Comparison of ENCODE assay signal across 19 mouse cellular contexts in genomic region chr5:116735622-116736021, GRCm38 (mm10).
A peak's percentile ranks its signal among the peaks of the same experiment; 100 is the strongest.
DNase-seq lines count a peak whose midpoint lies in the region; ATAC-seq and TF ChIP-seq lines count a peak whose summit lies in the region.
"Had no signal": no experiment of that assay in that cellular context is flagged by ENCODE, and none has a peak within 500 bp of the region (broad histone marks: within the 10 kb centered on the region; RNA-seq: fewer than 3 reads in every experiment).

No protein-coding gene starts in this region.

- no peak overlapping the region for H3K27ac ChIP-seq in liver, adult 2 months (replicated peaks; ENCODE audit: insufficient read depth, low read depth, low read length)
- no peak overlapping the region for H3K27ac ChIP-seq in liver, embryonic 12.5 days

- no peak overlapping the region for H3K4me2 ChIP-seq in liver, embryonic 12.5 days

- no peak overlapping the region for H3K9ac ChIP-seq in liver, adult 2 months (ENCODE audit: low read depth, low read length)
- H3K9ac ChIP-seq in liver, embryonic 12.5 days, result no peak overlapping the region

- H3K27me3 ChIP-seq in liver, adult 2 months (ENCODE audit: control insufficient read depth, insufficient read depth, low read length), result no peaks in the 10 kb centered on the region
- H3K27me3 ChIP-seq in liver, embryonic 12.5 days (replicated peaks), result no peaks in the 10 kb centered on the region
- H3K27me3 ChIP-seq: CH12.LX, Patski had no signal

- peak; percentile 31 for DNase-seq in heart, adult 11 months
- no peak for DNase-seq in heart, adult 8-10 months (ENCODE audit: low spot score)
- DNase-seq in liver, adult 2 months (ENCODE audit: extremely low read depth, low read depth, low spot score), result peak; percentile 50
- DNase-seq: adrenal gland, adult 2 months; adrenal gland, adult 8-10 months; adrenal gland, postnatal 10 days; adrenal gland, postnatal 14 days; adrenal gland, postnatal 25 days; adrenal gland, postnatal 36 days; B cell, adult 2 months; cerebellum, adult 11 months; cerebellum, adult 11-12 months; cerebellum, adult 18-20 months had no signal

- no peaks in the 10 kb centered on the region for H3K4me1 ChIP-seq in liver, adult 2 months (ENCODE audit: control insufficient read depth, insufficient read depth, low read length)
- no peaks in the 10 kb centered on the region for H3K4me1 ChIP-seq in liver, embryonic 12.5 days

- WGBS in liver, adult 2 months, result 71% methylated on average over 4 of the region's 4 CpGs
- WGBS in liver, embryonic 12.5 days (ENCODE audit: insufficient replicate concordance), result 57% methylated on average over 4 of the region's 4 CpGs

- ATAC-seq in liver, embryonic 12.5 days, result no peak
- ATAC-seq: activated CD4-positive, CD25-positive, alpha-beta regulatory T cell, adult 4 months; CD4-positive, CD25-positive, alpha-beta regulatory T cell, adult 4 months; Patski had no signal

- no peaks in the 10 kb centered on the region for H3K36me3 ChIP-seq in liver, adult 2 months (ENCODE audit: control insufficient read depth, insufficient read depth, low read length)
- H3K36me3 ChIP-seq in liver, embryonic 12.5 days, result no peaks in the 10 kb centered on the region
- H3K36me3 ChIP-seq: G1E had no signal

- no peak overlapping the region for H3K4me3 ChIP-seq in liver, adult 2 months (ENCODE audit: insufficient read depth, low read depth, low read length)
- no peak overlapping the region for H3K4me3 ChIP-seq in liver, embryonic 12.5 days

- peaks cover 19% of the 10 kb centered on the region; the same call in 1 of the 2 replicates for H3K9me3 ChIP-seq in liver, embryonic 12.5 days (replicated peaks)

- TF ChIP-seq CTCF in liver, adult 2 months (IDR thresholded peaks at IDR 0.05; ENCODE audit: low read depth, low read length), result no peak

- TF ChIP-seq POLR2A in liver, adult 2 months (IDR thresholded peaks at IDR 0.05; ENCODE audit: extremely low read depth, insufficient read depth, low read length), result no peak

- no peaks in the 10 kb centered on the region for H3K79me2 ChIP-seq in liver, adult 2 months (ENCODE audit: control insufficient read depth, insufficient read depth, low read length)
